Mouse (Mus musculus): Measurements from ENCODE around the gene Fbln2. TPM values are rescaled to one million over a fixed set of nuclear protein-coding genes. Genes with fewer than 3 reads are reported as not detected.

Fbln2 gene
- polyA plus RNA-seq, 1 experiment = 0.03 TPM

- Histone ChIP-seq H3K4me1 (peaks cover 11% of the 10 kb centered on the region), H3K9me3 (no peaks in the 10 kb centered on the region; the same call in 1 of the 2 replicates), H3K27me3 (replicated peaks) (peaks cover 81% of the 10 kb centered on the region), H3K4me3 (replicated peaks) (no peak overlapping the region), H3K36me3 (replicated peaks; ENCODE audit: low read length) (no peaks in the 10 kb centered on the region)
- no peak for TF ChIP-seq FLI1 (IDR thresholded peaks at IDR 0.05; ENCODE audit: low read length)
These were observed 31.5 kb upstream of the Fbln2 start for GRCm38 (mm10) chr6:91180767-91181171.

DNA sequence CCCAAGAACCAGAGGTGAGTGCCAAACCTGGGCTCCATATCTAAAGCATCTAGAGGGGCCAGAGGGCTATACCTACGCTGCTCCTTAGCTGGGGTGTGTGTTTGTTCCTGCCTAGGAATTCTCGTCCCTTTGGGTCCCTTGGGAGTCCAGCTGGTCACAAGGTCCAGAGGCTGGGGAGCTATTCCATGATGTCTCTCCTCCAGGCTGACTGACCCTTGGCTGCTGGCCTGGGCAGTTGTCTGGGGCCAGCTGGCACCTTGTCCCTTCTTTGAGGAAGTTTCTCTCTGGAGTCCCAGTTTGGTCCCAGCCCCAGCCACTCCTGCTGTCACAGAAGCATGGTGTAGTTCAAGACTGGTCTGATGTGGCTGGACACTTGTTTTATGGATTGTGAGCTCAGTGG, 30.9 kb upstream of the Fbln2 start:
- H3K4me3 ChIP-seq (replicated peaks) = no peak overlapping the region
- H3K9me3 ChIP-seq = peaks cover 5% of the 10 kb centered on the region
- TF ChIP-seq FLI1 (IDR thresholded peaks at IDR 0.05; ENCODE audit: low read length) (no peak), GATA1 (IDR thresholded peaks at IDR 0.05; ENCODE audit: borderline replicate concordance, low read length) (no peak)
- peaks cover 81% of the 10 kb centered on the region for H3K27me3 ChIP-seq (replicated peaks)
- H3K4me1 ChIP-seq = peaks cover 9% of the 10 kb centered on the region
- no peaks in the 10 kb centered on the region for H3K36me3 ChIP-seq (replicated peaks; ENCODE audit: low read length)

GRCm38 (mm10) chr6:91182075-91182490, 30.2 kb upstream of the Fbln2 start:
- peaks cover 5% of the 10 kb centered on the region for H3K9me3 ChIP-seq
- TF ChIP-seq GATA1 (IDR thresholded peaks at IDR 0.05; ENCODE audit: borderline replicate concordance, low read length) (no peak), FLI1 (IDR thresholded peaks at IDR 0.05; ENCODE audit: low read length) (no peak)
- H3K36me3 ChIP-seq (replicated peaks; ENCODE audit: low read length) = no peaks in the 10 kb centered on the region
- H3K4me3 ChIP-seq (replicated peaks) = no peak overlapping the region
- peaks cover 17% of the 10 kb centered on the region for H3K4me1 ChIP-seq
- peaks cover 84% of the 10 kb centered on the region for H3K27me3 ChIP-seq (replicated peaks)

GRCm38 (mm10) chr6:91183041-91183440, 29.2 kb upstream of the Fbln2 start:
- peaks cover 5% of the 10 kb centered on the region for H3K9me3 ChIP-seq
- H3K36me3 ChIP-seq (replicated peaks; ENCODE audit: low read length) = no peaks in the 10 kb centered on the region
- H3K4me3 ChIP-seq (replicated peaks) = no peak overlapping the region
- no peak for TF ChIP-seq FLI1 (IDR thresholded peaks at IDR 0.05; ENCODE audit: low read length)
- no peak for TF ChIP-seq GATA1 (IDR thresholded peaks at IDR 0.05; ENCODE audit: borderline replicate concordance, low read length)
- peaks cover 88% of the 10 kb centered on the region for H3K27me3 ChIP-seq (replicated peaks)
- H3K4me1 ChIP-seq = peaks cover 27% of the 10 kb centered on the region

- TF ChIP-seq GATA1 (IDR thresholded peaks at IDR 0.05; ENCODE audit: borderline replicate concordance, low read length) (no peak), FLI1 (IDR thresholded peaks at IDR 0.05; ENCODE audit: low read length) (no peak)
These were observed 28.3 kb upstream of the Fbln2 start for GRCm38 (mm10) chr6:91183980-91184379.

DNA sequence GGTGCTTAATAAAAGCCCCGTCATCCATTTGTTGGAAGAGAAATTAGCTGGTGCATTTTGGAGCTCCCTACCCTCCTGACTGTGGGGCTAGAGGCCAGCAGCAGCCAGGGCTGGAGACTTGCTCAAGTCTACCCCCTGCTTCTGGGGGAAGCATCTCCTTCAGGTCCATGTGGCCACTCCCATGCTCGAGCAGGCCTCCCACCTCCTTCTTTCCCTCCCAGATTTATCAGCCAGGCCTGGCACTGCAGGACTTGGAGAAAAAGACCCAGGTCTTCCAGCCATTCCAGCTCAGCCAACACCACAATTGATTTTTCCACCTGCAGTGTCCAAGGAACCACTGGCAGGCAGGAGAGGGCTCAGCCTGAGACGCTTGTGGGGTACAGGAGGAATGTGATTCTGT, 27.5 kb upstream of the Fbln2 start:
- peaks cover 5% of the 10 kb centered on the region for H3K9me3 ChIP-seq
- no peaks in the 10 kb centered on the region for H3K36me3 ChIP-seq (replicated peaks; ENCODE audit: low read length)
- no peak overlapping the region for H3K4me3 ChIP-seq (replicated peaks)
- TF ChIP-seq FLI1 (IDR thresholded peaks at IDR 0.05; ENCODE audit: low read length) (no peak), GATA1 (IDR thresholded peaks at IDR 0.05; ENCODE audit: borderline replicate concordance, low read length) (no peak)
- H3K4me1 ChIP-seq = peaks cover 27% of the 10 kb centered on the region
- peaks cover 90% of the 10 kb centered on the region for H3K27me3 ChIP-seq (replicated peaks)

More at GRCm38 (mm10) chr6:91183980-91184379, 28.3 kb upstream of the Fbln2 start:
- H3K27me3 ChIP-seq (replicated peaks) = peaks cover 90% of the 10 kb centered on the region
- H3K4me1 ChIP-seq = peaks cover 27% of the 10 kb centered on the region
- H3K4me3 ChIP-seq (replicated peaks) = no peak overlapping the region
- H3K9me3 ChIP-seq = peaks cover 5% of the 10 kb centered on the region
- no peaks in the 10 kb centered on the region for H3K36me3 ChIP-seq (replicated peaks; ENCODE audit: low read length)

DNA sequence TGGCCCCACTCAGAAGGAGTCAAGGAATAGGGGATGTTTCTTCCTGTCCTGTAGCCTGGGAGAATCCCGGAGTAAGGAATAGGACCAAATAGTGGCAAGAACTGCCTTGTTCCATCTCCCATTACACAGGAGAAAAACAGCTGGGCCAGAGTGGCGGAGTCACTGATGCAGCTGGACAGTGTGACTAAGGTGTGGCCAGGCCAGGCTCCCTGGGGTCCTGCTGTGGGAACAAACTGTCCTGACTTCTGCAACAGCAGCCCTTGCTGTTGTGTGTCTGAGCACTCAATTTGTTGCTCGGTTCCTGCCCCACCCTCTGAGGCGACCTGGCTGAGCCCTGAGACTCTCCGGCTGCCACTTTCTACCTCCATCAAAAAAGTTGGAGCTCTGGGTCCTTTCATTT, 26.8 kb upstream of the Fbln2 start:
- Histone ChIP-seq H3K4me1 (peaks cover 33% of the 10 kb centered on the region), H3K27me3 (replicated peaks) (peaks cover 88% of the 10 kb centered on the region), H3K4me3 (replicated peaks) (no peak overlapping the region)

DNA sequence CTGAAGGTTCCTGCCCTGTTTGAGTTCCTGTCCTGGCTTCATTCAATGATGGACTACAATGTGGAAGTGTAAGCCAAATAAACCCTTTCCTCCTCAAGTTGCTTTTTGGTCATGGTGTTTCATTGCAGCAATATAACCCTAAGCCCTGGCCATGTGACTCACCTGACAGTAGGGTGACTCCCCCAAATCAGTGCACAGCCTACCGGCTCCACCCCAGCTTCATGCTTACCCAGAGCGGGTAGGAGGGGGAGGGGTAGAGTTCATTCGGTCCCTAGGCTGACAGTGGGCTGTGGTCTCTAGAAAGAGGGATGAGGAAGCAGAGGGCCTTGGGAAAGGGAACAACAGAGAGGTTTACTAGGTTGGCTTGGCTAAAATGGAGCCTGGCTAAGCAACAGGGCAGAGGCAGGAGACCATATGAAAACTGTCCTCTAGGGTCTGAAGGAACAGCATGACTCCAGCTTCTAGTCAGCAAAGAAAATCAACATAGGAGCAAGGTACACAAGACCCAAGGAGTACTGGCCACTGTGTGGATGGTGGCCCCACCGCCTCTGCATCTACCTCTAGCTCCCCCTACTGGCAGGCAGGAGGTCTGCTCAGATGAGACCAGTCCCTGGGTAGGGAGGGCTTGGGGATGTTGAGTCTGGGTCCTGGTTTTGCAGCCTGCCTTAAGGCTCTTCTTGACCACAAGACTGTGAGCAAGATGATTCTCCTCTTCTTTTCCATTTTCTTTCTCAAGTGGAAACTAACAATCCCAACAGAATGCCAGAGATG, 25.9 kb upstream of the Fbln2 start:
- TF ChIP-seq GATA1 (IDR thresholded peaks at IDR 0.05; ENCODE audit: borderline replicate concordance, low read length) = no peak
- no peak for TF ChIP-seq FLI1 (IDR thresholded peaks at IDR 0.05; ENCODE audit: low read length)
- Histone ChIP-seq H3K4me1 (peaks cover 41% of the 10 kb centered on the region), H3K9me3 (peaks cover 5% of the 10 kb centered on the region), H3K27me3 (replicated peaks) (peaks cover 88% of the 10 kb centered on the region), H3K4me3 (replicated peaks) (no peak overlapping the region), H3K36me3 (replicated peaks; ENCODE audit: low read length) (no peaks in the 10 kb centered on the region)

More for the DNA sequence above, 26.8 kb upstream of the Fbln2 start:
- H3K36me3 ChIP-seq (replicated peaks; ENCODE audit: low read length) = no peaks in the 10 kb centered on the region
- TF ChIP-seq FLI1 (IDR thresholded peaks at IDR 0.05; ENCODE audit: low read length) (no peak), GATA1 (IDR thresholded peaks at IDR 0.05; ENCODE audit: borderline replicate concordance, low read length) (no peak)
- H3K9me3 ChIP-seq = peaks cover 5% of the 10 kb centered on the region

DNA sequence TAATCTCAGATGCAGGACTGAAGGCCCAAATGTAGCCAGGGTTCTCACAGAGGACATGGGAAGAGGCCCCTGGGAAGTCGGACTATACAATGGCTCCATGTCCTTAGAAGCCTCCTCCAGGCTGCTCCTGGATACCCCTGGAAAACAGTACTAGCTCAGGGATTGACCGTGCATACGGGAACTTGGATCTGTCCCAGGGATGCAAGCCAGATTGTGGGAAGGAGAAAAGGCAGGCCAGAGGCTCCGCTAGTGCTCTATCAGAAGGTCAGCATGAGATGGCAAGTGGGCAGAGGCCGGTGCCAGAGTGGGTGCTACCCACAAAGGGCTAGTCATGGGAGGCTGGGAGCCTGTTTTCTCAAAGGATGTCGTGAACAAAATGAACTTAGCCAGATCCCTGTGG, 25.3 kb upstream of the Fbln2 start:
- no peak overlapping the region for H3K4me3 ChIP-seq (replicated peaks)
- H3K4me1 ChIP-seq = peaks cover 47% of the 10 kb centered on the region
- peaks cover 85% of the 10 kb centered on the region for H3K27me3 ChIP-seq (replicated peaks)
- H3K9me3 ChIP-seq = peaks cover 5% of the 10 kb centered on the region
- H3K36me3 ChIP-seq (replicated peaks; ENCODE audit: low read length) = no peaks in the 10 kb centered on the region
- TF ChIP-seq FLI1 (IDR thresholded peaks at IDR 0.05; ENCODE audit: low read length) (no peak), GATA1 (IDR thresholded peaks at IDR 0.05; ENCODE audit: borderline replicate concordance, low read length) (no peak)

GRCm38 (mm10) chr6:91187871-91188270, 24.4 kb upstream of the Fbln2 start:
- peaks cover 56% of the 10 kb centered on the region for H3K4me1 ChIP-seq
- no peaks in the 10 kb centered on the region for H3K36me3 ChIP-seq (replicated peaks; ENCODE audit: low read length)
- H3K4me3 ChIP-seq (replicated peaks) = no peak overlapping the region
- TF ChIP-seq FLI1 (IDR thresholded peaks at IDR 0.05; ENCODE audit: low read length) = no peak
- H3K27me3 ChIP-seq (replicated peaks) = peaks cover 77% of the 10 kb centered on the region
- peaks cover 5% of the 10 kb centered on the region for H3K9me3 ChIP-seq
